Mouse (Mus musculus): Measurements from ENCODE around the gene Il17rd. TPM values are rescaled to one million over a fixed set of nuclear protein-coding genes. Genes with fewer than 3 reads are reported as not detected.

Il17rd gene
- 3.4 and 4.9 TPM in 2 replicates for polyA plus RNA-seq (2012; rRNA removed; ENCODE audit: low replicate concordance)

DNA sequence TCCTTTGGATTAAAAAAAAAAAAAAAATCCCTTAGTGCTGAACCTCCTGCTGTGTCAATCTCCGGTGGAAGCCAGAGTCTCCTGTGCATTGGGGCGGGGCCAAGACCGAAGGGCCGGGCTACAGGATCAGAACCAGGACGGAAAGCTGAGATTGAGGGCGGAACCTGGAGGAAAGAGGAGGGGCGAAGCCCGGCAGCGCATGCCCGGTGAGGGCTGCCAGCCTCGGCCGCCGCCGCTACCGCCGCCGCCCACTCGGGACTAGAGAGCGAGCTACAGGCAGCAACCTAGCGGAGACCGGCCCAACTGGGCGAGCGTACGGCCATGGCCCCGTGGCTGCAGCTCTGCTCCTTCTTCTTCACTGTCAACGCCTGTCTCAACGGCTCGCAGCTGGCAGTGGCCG, at the start of gene Il17rd:
TSS of gene Il17rd (plus strand) at position 159 of the 400 bp plus-strand sequence.

DNA sequence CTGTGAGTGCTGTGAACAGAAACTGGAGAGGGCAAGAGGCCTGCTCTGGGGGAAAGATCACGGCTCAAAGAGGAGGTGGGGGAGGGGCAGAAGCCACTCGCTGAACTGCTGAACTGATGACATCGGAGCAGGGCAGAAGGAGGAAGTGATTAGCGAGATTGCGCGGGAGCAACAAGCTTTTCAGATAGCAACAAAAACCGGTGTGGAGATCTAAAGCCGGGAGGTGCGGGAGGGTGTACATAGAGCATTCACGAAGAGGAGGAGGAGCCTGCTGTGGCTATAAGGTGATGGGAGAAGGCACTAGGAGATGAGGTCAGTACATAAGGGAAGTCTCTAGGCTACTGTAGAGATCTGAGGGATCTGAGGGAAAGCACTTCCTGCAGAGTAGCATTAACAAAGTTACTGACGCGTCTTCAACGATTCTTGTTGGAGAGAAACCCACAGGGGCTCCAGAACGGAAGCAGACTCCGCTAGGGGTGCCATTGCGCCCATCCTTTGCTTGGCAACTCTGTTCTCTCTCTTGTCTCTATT, 44.5 kb upstream of the Il17rd start, which contains the start of gene Hesx1:
TSS of gene Hesx1 (plus strand) at position 206 of the 531 bp plus-strand sequence.

DNA sequence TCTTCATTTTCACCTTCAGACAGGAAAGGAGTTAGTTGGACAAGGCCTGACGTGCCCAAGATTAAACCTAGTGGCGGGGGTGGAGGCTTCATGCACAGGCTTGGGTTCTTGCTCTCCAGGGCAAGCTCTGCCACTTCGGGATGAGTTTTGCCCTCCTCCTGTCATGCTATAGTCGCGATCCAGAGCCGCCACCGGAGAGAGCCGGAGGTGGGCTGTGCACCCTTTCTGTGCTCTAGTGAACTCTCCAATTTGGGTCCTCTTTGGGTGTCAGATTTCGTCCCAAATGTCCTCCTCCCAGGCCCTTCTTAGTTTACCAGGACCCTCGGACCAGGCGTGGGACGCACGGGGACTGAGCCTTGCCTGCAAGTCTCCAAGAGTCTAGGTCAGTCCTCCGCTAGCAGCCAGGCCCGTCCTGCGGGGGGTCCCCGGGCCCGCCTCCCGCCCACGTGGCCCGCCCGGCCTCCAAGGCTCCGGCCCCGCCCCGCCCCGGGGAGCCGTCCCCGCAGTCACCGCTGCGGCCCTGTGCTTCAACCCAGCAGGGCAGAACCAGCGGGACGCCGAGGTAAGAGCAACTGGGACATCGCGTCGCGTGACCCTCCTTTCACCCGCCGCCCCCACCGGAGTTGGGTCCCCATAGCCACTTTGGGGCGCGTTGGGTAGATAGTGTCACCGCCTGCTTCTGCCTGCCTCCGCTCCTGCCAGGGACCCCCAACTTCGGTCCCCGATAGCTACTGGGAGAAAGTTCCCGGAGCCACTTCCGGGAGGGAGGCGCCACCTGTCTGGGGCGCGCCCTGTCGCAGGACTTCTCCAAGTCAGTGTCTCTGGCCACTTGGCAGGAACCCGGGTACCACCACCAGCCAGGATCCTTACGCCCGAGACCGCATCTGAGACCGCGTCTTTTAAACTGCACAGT, 75.9 kb downstream of the Il17rd start, which contains the start of gene Arhgef3:
TSS of gene Arhgef3 (plus strand) at position 538 of the 913 bp plus-strand sequence.

Other genes with a start within 250 kb of the Il17rd start
- gene Asb14, start 144.4 kb upstream of the Il17rd start, polyA plus RNA-seq (2012; rRNA removed; ENCODE audit: low replicate concordance) = 18.9 TPM in 1 of 2 replicates, not detected in the other
- gene Appl1, start 67.7 kb upstream of the Il17rd start, polyA plus RNA-seq (2012; rRNA removed; ENCODE audit: low replicate concordance) = 3.3 and 7.2 TPM in 2 replicates
- gene Hesx1, start 44.5 kb upstream of the Il17rd start, polyA plus RNA-seq (2012; rRNA removed; ENCODE audit: low replicate concordance) = 0.23 TPM in 1 of 2 replicates, not detected in the other
- 18.1 and 23.6 TPM in 2 replicates for gene Arhgef3, start 76.0 kb downstream of the Il17rd start, polyA plus RNA-seq (2012; rRNA removed; ENCODE audit: low replicate concordance)